Mouse (Mus musculus): ENCODE results near the gene Gpr1. TPM values are rescaled to one million over a fixed set of nuclear protein-coding genes. Genes with fewer than 3 reads are reported as not detected.
"Not testable (repeated sequence)": the region's sequence is repeated elsewhere in the genome, so short reads cannot be mapped to it uniquely, and the experiment has no call there.

Gpr1 gene
- total RNA-seq, 2 experiments from 2014 or later = 0.38 to 0.52 TPM

DNA sequence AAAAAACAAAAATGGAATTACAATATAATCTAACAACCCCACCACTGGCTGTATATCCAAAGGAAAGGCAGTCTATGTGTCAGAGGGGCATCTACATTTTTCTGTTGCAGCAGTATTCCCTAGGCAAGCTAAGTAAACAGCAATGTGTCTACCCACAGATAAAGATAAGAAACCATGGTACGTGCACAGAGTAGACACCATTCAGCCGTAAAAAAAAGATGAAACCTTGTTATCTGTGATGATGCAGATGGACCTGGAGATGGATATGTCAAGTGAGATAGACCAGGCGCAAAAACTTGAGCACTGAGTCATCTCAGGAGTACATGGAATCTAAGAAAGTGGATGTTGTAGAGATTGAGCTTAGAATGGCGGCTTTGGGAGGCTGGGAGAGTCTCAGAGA lies 10.7 kb upstream of the Gpr1 start:
- DNase-seq (ENCODE audit: extremely low spot score in 1 of 2, low spot score in 1 of 2) = no peak

- DNase-seq (ENCODE audit: extremely low spot score in 1 of 2, low spot score in 1 of 2) = no peak
Measured at GRCm38 (mm10) chr1:63219277-63219676, 4.9 kb upstream of the Gpr1 start.

GRCm38 (mm10) chr1:63214631-63215030 lies 288 bp upstream of the Gpr1 start:
- no peak for DNase-seq (ENCODE audit: extremely low spot score in 1 of 2, low spot score in 1 of 2)

- DNase-seq (ENCODE audit: extremely low spot score in 1 of 2, low spot score in 1 of 2) = no peak
Measured at GRCm38 (mm10) chr1:63213478-63214270, 669 bp downstream of the Gpr1 start.

GRCm38 (mm10) chr1:63209861-63210529 lies 4.3 kb downstream of the Gpr1 start:
- no peak for DNase-seq (ENCODE audit: extremely low spot score in 1 of 2, low spot score in 1 of 2)

DNA sequence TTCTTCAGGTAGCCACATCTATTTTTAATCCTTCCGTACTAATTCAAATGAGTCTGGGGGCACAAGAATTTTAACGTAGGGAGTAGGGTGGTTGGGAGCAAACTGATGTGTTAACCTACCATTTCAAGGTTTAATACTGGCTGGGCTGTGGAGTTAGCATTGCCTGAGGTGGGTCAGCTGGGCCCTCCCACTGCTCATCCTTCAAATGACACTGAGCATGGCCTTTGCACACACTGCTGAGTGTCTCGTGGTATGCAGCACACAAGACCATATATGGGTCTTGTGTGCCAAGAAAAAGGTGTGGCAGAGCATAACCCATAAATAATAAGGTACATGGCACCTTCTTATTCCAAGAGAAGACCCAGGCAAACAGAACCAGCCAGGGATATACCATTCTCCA lies 6.7 kb downstream of the Gpr1 start:
- DNase-seq (ENCODE audit: extremely low spot score in 1 of 2, low spot score in 1 of 2) = no peak

DNA sequence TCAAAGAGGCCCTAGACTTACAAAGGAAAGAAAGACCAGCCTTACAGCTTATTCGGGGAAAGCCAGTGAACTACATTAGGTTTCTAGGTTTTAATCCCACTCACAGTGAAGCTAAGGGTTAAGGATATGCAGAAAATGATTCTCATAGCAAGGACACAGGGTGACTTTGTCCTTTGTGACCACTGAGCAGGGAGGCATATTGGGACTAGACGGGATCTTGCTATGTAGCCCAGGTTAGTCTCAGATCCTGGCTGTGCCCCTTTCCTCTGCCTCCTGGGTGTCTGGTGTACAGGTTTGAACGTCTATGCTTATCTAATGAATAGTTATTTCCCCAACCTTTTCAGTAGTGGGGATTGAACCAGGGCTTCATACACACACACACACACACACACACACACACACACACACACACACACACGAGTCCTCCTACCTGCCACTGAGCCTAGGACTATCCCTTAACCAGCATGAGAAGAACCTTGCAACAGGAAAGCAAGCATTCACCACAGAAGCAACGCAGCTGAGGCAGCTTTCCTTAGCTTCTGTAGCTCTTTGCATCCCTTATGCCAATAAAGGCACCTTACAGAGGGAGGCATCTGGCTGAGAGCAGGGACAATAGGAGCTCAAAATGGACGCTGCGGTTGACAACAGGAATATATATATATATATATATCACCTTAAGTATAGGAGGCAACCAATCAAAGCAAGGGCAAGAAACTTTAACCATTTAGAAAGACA lies 9.5 kb downstream of the Gpr1 start:
- DNase-seq (ENCODE audit: extremely low spot score in 1 of 2, low spot score in 1 of 2) = no peak

DNA sequence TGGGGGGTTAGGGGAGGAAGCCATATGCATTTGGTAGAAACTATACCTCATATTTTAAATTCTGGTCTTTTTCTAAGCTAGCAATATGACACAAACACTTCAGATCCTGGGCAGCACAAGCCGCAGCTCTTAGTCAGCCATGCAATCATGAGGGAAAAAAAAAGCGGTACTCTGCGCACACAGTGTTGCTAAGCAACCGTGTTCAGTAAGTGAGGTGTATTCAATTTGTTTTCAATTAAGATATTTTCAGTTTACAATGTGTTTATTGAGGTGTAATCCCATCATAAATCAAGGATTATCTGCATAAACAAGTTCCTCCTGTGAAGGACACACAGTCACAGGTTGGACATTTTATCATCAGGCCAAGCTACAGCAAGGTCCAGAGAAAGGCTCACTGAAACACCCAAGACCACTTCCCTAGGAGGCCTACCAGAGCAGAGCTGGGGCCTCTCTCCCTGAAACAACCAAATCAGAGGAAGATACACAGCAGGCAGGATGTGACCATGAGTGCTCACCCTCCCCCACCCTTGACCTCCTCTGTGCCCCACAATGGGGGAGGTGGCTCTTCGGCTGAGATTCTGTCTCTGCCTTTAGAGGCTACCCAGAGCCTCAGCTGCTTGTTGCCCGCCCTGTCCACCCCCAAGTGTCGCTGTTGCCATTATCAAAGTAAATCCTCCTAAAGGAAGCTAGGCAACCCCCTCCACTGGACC lies 10.2 kb downstream of the Gpr1 start:
- no peak for DNase-seq (ENCODE audit: extremely low spot score in 1 of 2, low spot score in 1 of 2)

DNA sequence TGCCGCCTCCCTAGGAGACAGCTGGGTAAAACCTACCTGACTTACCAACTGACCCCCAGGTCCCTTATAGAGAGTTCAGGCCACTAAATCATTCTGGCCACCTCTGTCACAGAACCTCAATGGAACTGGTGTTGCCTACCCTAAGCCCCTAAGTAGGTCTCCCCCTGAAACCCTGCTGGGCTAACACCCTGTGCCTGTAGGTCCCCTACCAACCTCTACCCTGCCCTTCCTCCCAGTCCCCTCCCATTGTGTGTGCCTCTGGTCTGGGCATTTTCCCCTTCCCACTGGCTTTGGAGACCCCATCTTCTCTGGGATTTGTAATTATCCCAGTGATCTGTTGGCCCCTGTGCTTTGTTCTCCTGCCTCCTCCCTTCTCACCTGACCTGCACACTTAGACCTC lies 10.9 kb downstream of the Gpr1 start:
- no peak for DNase-seq (ENCODE audit: extremely low spot score in 1 of 2, low spot score in 1 of 2)

DNA sequence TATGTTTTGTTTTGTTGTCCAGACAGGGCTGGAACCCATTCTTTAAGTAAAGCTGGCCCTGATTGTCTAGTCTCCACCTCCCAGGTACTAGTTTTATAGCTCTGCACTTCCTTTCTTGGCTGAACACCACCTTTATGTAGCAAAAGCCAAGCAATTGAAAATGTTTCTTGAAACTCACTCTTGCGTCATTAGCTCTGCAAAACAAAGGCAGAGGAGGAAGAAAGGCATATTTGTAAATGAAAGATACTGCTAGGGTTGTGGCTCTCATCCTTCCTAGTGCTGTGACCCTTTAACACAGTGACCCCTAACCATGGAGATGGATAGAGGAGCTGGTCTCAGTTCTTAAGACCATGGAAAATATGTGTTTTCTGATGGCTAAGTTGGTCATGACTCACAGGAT lies 12.7 kb downstream of the Gpr1 start:
- DNase-seq (ENCODE audit: extremely low spot score in 1 of 2, low spot score in 1 of 2) = no peak

- no peak for DNase-seq (ENCODE audit: extremely low spot score in 1 of 2, low spot score in 1 of 2)
Measured at GRCm38 (mm10) chr1:63200322-63200721, 14.0 kb downstream of the Gpr1 start.

DNA sequence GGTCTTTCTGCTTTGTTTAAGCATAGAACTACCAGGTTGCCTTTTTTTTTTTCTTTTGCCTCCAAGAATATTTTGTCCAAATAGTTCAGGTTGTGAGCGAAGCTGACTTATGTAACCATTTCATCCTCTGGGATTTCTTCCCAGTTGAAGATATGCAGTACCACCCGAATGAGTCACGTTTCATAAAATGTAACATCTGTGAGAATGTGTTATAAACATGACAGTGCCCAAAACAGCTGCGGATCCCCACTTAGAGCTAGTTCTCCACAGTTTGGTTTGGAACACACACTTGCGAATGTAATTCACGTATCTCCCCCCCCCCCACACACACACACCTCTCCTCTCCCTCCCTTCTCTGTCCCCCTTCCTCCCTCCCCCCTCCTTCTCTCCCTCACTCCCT lies 15.0 kb downstream of the Gpr1 start:
- no peak for DNase-seq (ENCODE audit: extremely low spot score in 1 of 2, low spot score in 1 of 2)

DNA sequence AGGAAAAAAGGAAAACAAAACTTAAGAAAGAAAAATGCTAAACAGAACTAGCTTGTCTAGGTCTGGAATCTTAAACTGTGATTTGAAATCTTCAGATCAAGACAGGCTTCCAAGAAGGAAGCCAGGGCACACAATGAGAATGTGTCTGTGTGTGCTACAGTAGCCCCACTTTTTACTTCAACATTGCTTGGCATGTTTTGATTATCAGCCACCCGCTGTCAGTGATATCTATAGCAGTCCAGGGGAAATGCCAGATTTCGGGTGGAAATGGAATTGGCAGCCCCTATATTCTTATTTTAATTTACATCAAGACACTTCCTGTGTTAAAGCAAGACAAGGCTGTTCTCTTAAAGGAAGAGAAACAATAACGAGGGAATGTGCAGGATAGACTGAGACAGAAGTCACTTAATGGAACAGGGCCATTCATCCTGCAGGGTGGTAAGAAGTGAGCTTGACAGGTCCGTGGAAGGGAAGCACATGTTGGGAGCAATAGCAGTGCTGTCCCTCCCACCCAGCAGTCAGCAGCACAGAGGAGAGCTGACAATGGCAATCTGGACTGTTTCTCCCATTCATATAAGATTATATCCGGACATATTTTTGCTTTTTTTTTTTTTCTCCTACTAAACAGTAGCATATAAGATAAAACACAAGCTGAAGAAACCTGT lies 18.4 kb downstream of the Gpr1 start:
- DNase-seq (ENCODE audit: extremely low spot score in 1 of 2, low spot score in 1 of 2) = no peak

DNA sequence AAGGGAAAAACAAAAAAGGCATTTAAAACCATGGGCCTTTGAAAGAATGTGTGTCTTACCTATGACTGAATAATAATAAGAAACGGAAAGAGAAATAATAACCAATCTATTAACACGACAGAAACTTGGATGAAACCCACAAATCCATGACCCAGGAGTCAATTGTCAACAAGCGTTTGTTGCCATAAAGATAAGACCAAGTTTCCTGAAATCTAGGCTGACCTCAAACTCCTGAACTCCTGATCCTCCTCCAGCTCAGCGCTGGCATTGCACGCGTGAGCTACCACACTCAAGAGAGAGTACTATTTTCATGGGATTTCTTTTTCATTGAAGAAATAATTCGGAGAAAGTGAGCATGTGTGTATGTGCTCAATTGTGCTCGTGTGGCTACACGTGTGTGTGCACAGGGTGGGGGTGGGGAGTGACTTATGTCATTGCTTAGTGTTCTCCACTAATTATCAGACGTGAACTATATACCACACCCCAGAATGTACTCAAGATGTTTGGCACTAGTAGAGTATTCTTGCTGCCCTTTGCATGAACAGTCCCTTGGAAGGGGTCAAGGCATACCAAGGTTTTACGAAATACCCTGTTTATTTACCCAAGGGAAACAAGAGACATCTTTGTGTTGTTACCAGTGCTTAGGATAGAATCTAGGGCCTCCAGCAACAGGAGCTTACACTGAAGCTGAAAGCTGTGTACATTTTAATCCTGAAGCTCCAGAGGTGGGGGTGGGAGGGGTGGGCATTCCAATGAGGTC lies 21.9 kb downstream of the Gpr1 start:
- DNase-seq (ENCODE audit: extremely low spot score in 1 of 2, low spot score in 1 of 2) = no peak

- no peak for DNase-seq (ENCODE audit: extremely low spot score in 1 of 2, low spot score in 1 of 2)
Measured at GRCm38 (mm10) chr1:63190851-63191250, 23.5 kb downstream of the Gpr1 start.

DNA sequence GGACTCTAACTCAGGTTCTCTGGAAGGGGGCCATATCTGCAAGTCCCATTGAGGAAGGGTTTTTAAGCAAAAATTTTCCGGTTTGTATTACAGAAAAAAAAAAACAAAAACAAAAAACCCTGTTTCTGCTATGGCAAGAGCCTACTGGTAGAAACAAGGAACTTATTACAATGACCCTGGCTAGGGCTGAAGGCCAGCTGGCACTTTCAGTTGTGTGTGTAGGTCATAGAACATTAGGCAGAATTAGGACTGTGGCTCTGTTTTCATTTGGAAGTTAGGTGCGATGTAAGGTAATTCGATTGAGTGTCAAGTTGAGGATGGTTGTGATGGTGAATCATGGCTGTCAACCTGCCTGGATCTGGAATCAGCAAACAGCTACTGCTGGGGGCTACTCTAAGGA lies 25.8 kb downstream of the Gpr1 start:
- no peak for DNase-seq (ENCODE audit: extremely low spot score in 1 of 2, low spot score in 1 of 2)

GRCm38 (mm10) chr1:63185430-63185829 lies 28.9 kb downstream of the Gpr1 start:
- not testable (repeated sequence) for DNase-seq (ENCODE audit: extremely low spot score in 1 of 2, low spot score in 1 of 2)

DNA sequence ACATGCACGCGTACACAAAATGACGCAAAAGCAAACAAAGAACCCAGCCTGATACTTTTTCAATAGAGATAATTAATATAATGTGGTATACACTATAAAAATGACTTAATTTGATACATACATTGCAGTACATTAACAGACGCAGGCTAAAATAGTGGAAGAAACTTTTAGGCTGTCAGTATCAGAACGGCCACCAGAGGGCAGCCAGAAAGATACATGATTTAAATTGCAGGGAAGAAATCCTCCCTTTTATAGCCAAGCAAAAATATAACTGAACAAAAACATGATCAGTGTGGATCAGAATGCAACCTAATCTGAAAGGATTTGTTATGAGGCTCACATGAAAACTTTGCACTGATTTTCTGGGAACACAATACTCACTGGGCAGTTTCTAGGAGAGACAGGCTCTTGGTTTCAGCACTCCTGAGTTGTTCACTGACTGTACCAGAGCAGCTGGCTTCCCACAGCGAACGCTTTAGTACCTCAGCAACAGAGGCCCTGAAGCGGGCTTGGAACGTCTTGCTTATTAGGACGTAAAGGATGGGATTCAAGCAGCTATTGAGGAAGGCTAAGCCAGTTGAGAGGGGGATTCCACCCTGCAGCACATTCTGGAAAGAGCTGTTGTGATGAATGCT lies 31.6 kb downstream of the Gpr1 start:
- DNase-seq (ENCODE audit: extremely low spot score in 1 of 2, low spot score in 1 of 2) = peak; percentile 49 to 76

GRCm38 (mm10) chr1:63182212-63182611 lies 32.1 kb downstream of the Gpr1 start:
- peak in 1 of 2 experiments; percentile 63 for DNase-seq (ENCODE audit: extremely low spot score in 1 of 2, low spot score in 1 of 2)

Measured in layer of hippocampus, postnatal 25 days (tissue).